Mouse (Mus musculus) G1E (cell line): ENCODE data around the gene Dennd1c.

Experiments used
- CTCF ChIP-seq: IDR thresholded peaks from 2 replicates; pipeline ENCODE4 v1.5.1; 2012; ENCODE audit warnings: low read depth, low read length, inconsistent platforms, mixed read lengths
- GATA1 ChIP-seq: IDR thresholded peaks from 2 replicates; pipeline ENCODE4 v1.6.1; 2012; ENCODE audit warnings: borderline replicate concordance, low read length, inconsistent platforms, mixed read lengths
- POLR2AphosphoS5 ChIP-seq: IDR thresholded peaks from 2 replicates; pipeline ENCODE4 v1.6.1; 2012; ENCODE audit warnings: low read depth, low read length, inconsistent platforms; ENCODE audit not compliant: insufficient replicate concordance
- TAL1 ChIP-seq: conservative IDR thresholded peaks from 2 replicates; pipeline ENCODE4 v1.6.1; 2012; ENCODE audit warnings: low read depth, low read length, inconsistent platforms, mixed read lengths

DNA sequence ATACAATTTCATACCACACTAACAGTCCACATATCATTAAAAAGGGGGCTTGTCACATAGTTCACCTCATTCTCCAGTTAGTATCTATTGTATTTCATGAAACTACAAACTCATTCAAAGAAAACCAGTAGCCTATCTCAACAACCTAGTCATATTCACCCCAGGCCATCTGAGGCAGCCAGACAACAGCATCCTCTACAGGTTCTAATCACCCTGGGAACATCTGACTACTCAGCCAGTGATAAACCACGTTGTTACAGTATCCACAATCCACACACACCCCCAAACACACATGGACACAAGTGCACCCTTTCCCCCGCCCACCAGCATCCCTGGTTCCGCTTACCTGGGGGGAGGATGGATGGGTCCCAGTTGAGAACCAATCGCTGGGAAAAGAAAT lies 50.8 kb downstream of the Dennd1c start:
- TF ChIP-seq TAL1 (no peak), GATA1 (no peak), CTCF (no peak), POLR2AphosphoS5 (no peak)
